Mouse (Mus musculus): ENCODE results near the gene Kcnn3.
A peak's percentile ranks its signal among the peaks of the same experiment; 100 is the strongest.

Gene Kcnn3

GRCm38 (mm10) chr3:89501486-89501885 lies 18.5 kb upstream of the Kcnn3 start:
- no peaks in the 10 kb centered on the region for H3K36me3 ChIP-seq (ENCODE audit: control insufficient read depth, insufficient read depth, low read length, poor library complexity, severe bottlenecking)
- peak; percentile 23 for DNase-seq (ENCODE audit: low read depth, low spot score)
- H3K27me3 ChIP-seq (ENCODE audit: control insufficient read depth, insufficient read depth, low read length, poor library complexity, severe bottlenecking) = no peaks in the 10 kb centered on the region; the same call in 1 of the 2 replicates

- DNase-seq (ENCODE audit: low read depth, low spot score) = no peak
- H3K36me3 ChIP-seq (ENCODE audit: control insufficient read depth, insufficient read depth, low read length, poor library complexity, severe bottlenecking) = no peaks in the 10 kb centered on the region
- no peaks in the 10 kb centered on the region; the same call in 1 of the 2 replicates for H3K27me3 ChIP-seq (ENCODE audit: control insufficient read depth, insufficient read depth, low read length, poor library complexity, severe bottlenecking)
Observed at GRCm38 (mm10) chr3:89502551-89502950, 17.4 kb upstream of the Kcnn3 start.

- Histone ChIP-seq H3K27me3 (ENCODE audit: control insufficient read depth, insufficient read depth, low read length, poor library complexity, severe bottlenecking) (no peaks in the 10 kb centered on the region; the same call in 1 of the 2 replicates), H3K36me3 (ENCODE audit: control insufficient read depth, insufficient read depth, low read length, poor library complexity, severe bottlenecking) (no peaks in the 10 kb centered on the region)
- DNase-seq (ENCODE audit: low read depth, low spot score) = no peak
Observed at GRCm38 (mm10) chr3:89508041-89508440, 11.9 kb upstream of the Kcnn3 start.

- H3K27me3 ChIP-seq (ENCODE audit: control insufficient read depth, insufficient read depth, low read length, poor library complexity, severe bottlenecking) = no peaks in the 10 kb centered on the region; the same call in 1 of the 2 replicates
- H3K36me3 ChIP-seq (ENCODE audit: control insufficient read depth, insufficient read depth, low read length, poor library complexity, severe bottlenecking) = no peaks in the 10 kb centered on the region
- DNase-seq (ENCODE audit: low read depth, low spot score) = peak; percentile 56
Observed at GRCm38 (mm10) chr3:89510979-89511378, 9.0 kb upstream of the Kcnn3 start.

GRCm38 (mm10) chr3:89511400-89511799 lies 8.6 kb upstream of the Kcnn3 start:
- Histone ChIP-seq H3K36me3 (ENCODE audit: control insufficient read depth, insufficient read depth, low read length, poor library complexity, severe bottlenecking) (no peaks in the 10 kb centered on the region), H3K27me3 (ENCODE audit: control insufficient read depth, insufficient read depth, low read length, poor library complexity, severe bottlenecking) (no peaks in the 10 kb centered on the region; the same call in 1 of the 2 replicates)
- no peak for DNase-seq (ENCODE audit: low read depth, low spot score)

GRCm38 (mm10) chr3:89512225-89512624 lies 7.7 kb upstream of the Kcnn3 start:
- peak; percentile 39 for DNase-seq (ENCODE audit: low read depth, low spot score)
- Histone ChIP-seq H3K27me3 (ENCODE audit: control insufficient read depth, insufficient read depth, low read length, poor library complexity, severe bottlenecking) (no peaks in the 10 kb centered on the region; the same call in 1 of the 2 replicates), H3K36me3 (ENCODE audit: control insufficient read depth, insufficient read depth, low read length, poor library complexity, severe bottlenecking) (no peaks in the 10 kb centered on the region)

GRCm38 (mm10) chr3:89515444-89515843 lies 4.5 kb upstream of the Kcnn3 start:
- DNase-seq (ENCODE audit: low read depth, low spot score) = no peak
- H3K36me3 ChIP-seq (ENCODE audit: control insufficient read depth, insufficient read depth, low read length, poor library complexity, severe bottlenecking) = no peaks in the 10 kb centered on the region
- no peaks in the 10 kb centered on the region for H3K27me3 ChIP-seq (ENCODE audit: control insufficient read depth, insufficient read depth, low read length, poor library complexity, severe bottlenecking)

- DNase-seq (ENCODE audit: low read depth, low spot score) = no peak
- Histone ChIP-seq H3K27me3 (ENCODE audit: control insufficient read depth, insufficient read depth, low read length, poor library complexity, severe bottlenecking) (no peaks in the 10 kb centered on the region), H3K36me3 (ENCODE audit: control insufficient read depth, insufficient read depth, low read length, poor library complexity, severe bottlenecking) (no peaks in the 10 kb centered on the region)
Observed at GRCm38 (mm10) chr3:89516321-89516720, 3.6 kb upstream of the Kcnn3 start.

- Histone ChIP-seq H3K27me3 (ENCODE audit: control insufficient read depth, insufficient read depth, low read length, poor library complexity, severe bottlenecking) (no peaks in the 10 kb centered on the region), H3K36me3 (ENCODE audit: control insufficient read depth, insufficient read depth, low read length, poor library complexity, severe bottlenecking) (no peaks in the 10 kb centered on the region)
- DNase-seq (ENCODE audit: low read depth, low spot score) = no peak
Observed at GRCm38 (mm10) chr3:89520618-89521502, 896 bp downstream of the Kcnn3 start.

- no peaks in the 10 kb centered on the region for H3K27me3 ChIP-seq (ENCODE audit: control insufficient read depth, insufficient read depth, low read length, poor library complexity, severe bottlenecking)
- DNase-seq (ENCODE audit: low read depth, low spot score) = no peak
- no peaks in the 10 kb centered on the region for H3K36me3 ChIP-seq (ENCODE audit: control insufficient read depth, insufficient read depth, low read length, poor library complexity, severe bottlenecking)
Observed at GRCm38 (mm10) chr3:89521503-89521854, 1.5 kb downstream of the Kcnn3 start.

- no peaks in the 10 kb centered on the region for H3K27me3 ChIP-seq (ENCODE audit: control insufficient read depth, insufficient read depth, low read length, poor library complexity, severe bottlenecking)
- H3K36me3 ChIP-seq (ENCODE audit: control insufficient read depth, insufficient read depth, low read length, poor library complexity, severe bottlenecking) = no peaks in the 10 kb centered on the region
- DNase-seq (ENCODE audit: low read depth, low spot score) = no peak
Observed at GRCm38 (mm10) chr3:89522450-89523128, 2.6 kb downstream of the Kcnn3 start.

- no peak for DNase-seq (ENCODE audit: low read depth, low spot score)
- H3K27me3 ChIP-seq (ENCODE audit: control insufficient read depth, insufficient read depth, low read length, poor library complexity, severe bottlenecking) = no peaks in the 10 kb centered on the region
- H3K36me3 ChIP-seq (ENCODE audit: control insufficient read depth, insufficient read depth, low read length, poor library complexity, severe bottlenecking) = no peaks in the 10 kb centered on the region
Observed at GRCm38 (mm10) chr3:89526298-89527090, 6.5 kb downstream of the Kcnn3 start.

GRCm38 (mm10) chr3:89529796-89530195 lies 9.8 kb downstream of the Kcnn3 start:
- Histone ChIP-seq H3K36me3 (ENCODE audit: control insufficient read depth, insufficient read depth, low read length, poor library complexity, severe bottlenecking) (no peaks in the 10 kb centered on the region), H3K27me3 (ENCODE audit: control insufficient read depth, insufficient read depth, low read length, poor library complexity, severe bottlenecking) (no peaks in the 10 kb centered on the region)
- no peak for DNase-seq (ENCODE audit: low read depth, low spot score)

GRCm38 (mm10) chr3:89534566-89535097 lies 14.7 kb downstream of the Kcnn3 start:
- DNase-seq (ENCODE audit: low read depth, low spot score) = no peak
- Histone ChIP-seq H3K36me3 (ENCODE audit: control insufficient read depth, insufficient read depth, low read length, poor library complexity, severe bottlenecking) (no peaks in the 10 kb centered on the region), H3K27me3 (ENCODE audit: control insufficient read depth, insufficient read depth, low read length, poor library complexity, severe bottlenecking) (no peaks in the 10 kb centered on the region)

All from splenic B cell, adult 2 months (primary cell).